Mouse (Mus musculus): Measurements from ENCODE around the gene Tln2.

Tln2 gene

GRCm38 (mm10) chr9:67211220-67211619 is 348.3 kb downstream of the Tln2 start:
- DNase-seq (ENCODE audit: extremely low read depth, low read depth), result no peak

GRCm38 (mm10) chr9:67209451-67209850 is 350.1 kb downstream of the Tln2 start:
- DNase-seq (ENCODE audit: extremely low read depth, low read depth), result no peak

- no peak for DNase-seq (ENCODE audit: extremely low read depth, low read depth)
Measured at GRCm38 (mm10) chr9:67208420-67208819, 351.1 kb downstream of the Tln2 start.

- DNase-seq (ENCODE audit: extremely low read depth, low read depth), result no peak
Measured at GRCm38 (mm10) chr9:67205175-67205574, 354.3 kb downstream of the Tln2 start.

GRCm38 (mm10) chr9:67196609-67197008 is 362.9 kb downstream of the Tln2 start:
- no peak for DNase-seq (ENCODE audit: extremely low read depth, low read depth)

- no peak for DNase-seq (ENCODE audit: extremely low read depth, low read depth)
Measured at GRCm38 (mm10) chr9:67195306-67195705, 364.2 kb downstream of the Tln2 start.

GRCm38 (mm10) chr9:67191488-67192331 is 367.8 kb downstream of the Tln2 start:
- DNase-seq (ENCODE audit: extremely low read depth, low read depth), result no peak

- DNase-seq (ENCODE audit: extremely low read depth, low read depth), result no peak
Measured at GRCm38 (mm10) chr9:67187686-67188085, 371.8 kb downstream of the Tln2 start.

GRCm38 (mm10) chr9:67187182-67187581 is 372.3 kb downstream of the Tln2 start:
- no peak for DNase-seq (ENCODE audit: extremely low read depth, low read depth)

- DNase-seq (ENCODE audit: extremely low read depth, low read depth), result no peak
Measured at GRCm38 (mm10) chr9:67184556-67184955, 374.9 kb downstream of the Tln2 start.

- no peak for DNase-seq (ENCODE audit: extremely low read depth, low read depth)
Measured at GRCm38 (mm10) chr9:67183520-67183919, 376.0 kb downstream of the Tln2 start.

- DNase-seq (ENCODE audit: extremely low read depth, low read depth), result no peak
Measured at GRCm38 (mm10) chr9:67182006-67182405, 377.5 kb downstream of the Tln2 start.

- DNase-seq (ENCODE audit: extremely low read depth, low read depth), result no peak
Measured at GRCm38 (mm10) chr9:67178709-67179108, 380.8 kb downstream of the Tln2 start.

GRCm38 (mm10) chr9:67178203-67178602 is 381.3 kb downstream of the Tln2 start:
- no peak for DNase-seq (ENCODE audit: extremely low read depth, low read depth)

- no peak for DNase-seq (ENCODE audit: extremely low read depth, low read depth)
Measured at GRCm38 (mm10) chr9:67176073-67176472, 383.4 kb downstream of the Tln2 start.

GRCm38 (mm10) chr9:67173816-67174215 is 385.7 kb downstream of the Tln2 start:
- no peak for DNase-seq (ENCODE audit: extremely low read depth, low read depth)

- no peak for DNase-seq (ENCODE audit: extremely low read depth, low read depth)
Measured at GRCm38 (mm10) chr9:67173154-67173553, 386.3 kb downstream of the Tln2 start.

- DNase-seq (ENCODE audit: extremely low read depth, low read depth), result no peak
Measured at GRCm38 (mm10) chr9:67171409-67171808, 388.1 kb downstream of the Tln2 start.

GRCm38 (mm10) chr9:67170759-67171158 is 388.7 kb downstream of the Tln2 start:
- DNase-seq (ENCODE audit: extremely low read depth, low read depth), result no peak

- no peak for DNase-seq (ENCODE audit: extremely low read depth, low read depth)
Measured at GRCm38 (mm10) chr9:67170047-67170446, 389.5 kb downstream of the Tln2 start.
